ENCODE assay signal across 12 mouse cellular contexts in the genomic region with DNA sequence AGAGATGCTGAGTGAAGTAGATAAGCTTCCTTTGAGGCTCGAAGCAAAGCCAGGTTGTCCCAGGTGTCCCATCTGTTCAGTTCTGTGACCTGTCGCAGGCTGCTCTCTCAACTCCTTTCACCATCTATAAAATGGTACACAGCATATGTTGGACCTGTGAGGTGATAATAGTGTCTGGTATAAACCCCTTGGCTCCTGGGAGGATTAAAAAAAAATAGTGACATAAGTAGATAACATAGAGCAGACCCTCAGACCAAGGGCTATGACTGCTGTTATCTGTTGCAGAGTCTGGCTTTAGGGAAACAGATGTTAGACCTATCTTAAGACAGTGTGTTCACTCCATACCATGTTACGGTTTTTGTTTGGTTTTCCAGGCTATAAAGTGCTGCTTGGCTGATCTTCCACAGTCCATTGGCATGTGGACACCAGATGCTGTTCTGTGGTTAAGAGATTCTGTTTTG. TPM values are rescaled to one million over a fixed set of nuclear protein-coding genes. Genes with fewer than 3 reads are reported as not detected.
DNase-seq lines count a peak whose midpoint lies in the region; ATAC-seq lines count a peak whose summit lies in the region.
"Had no signal": no experiment of that assay in that cellular context is flagged by ENCODE, and none has a peak within 500 bp of the region (broad histone marks: within the 10 kb centered on the region; RNA-seq: fewer than 3 reads in every experiment).

No protein-coding gene starts in this region.

- DNase-seq in cerebellum, adult 11-12 months = peak; percentile 50
- DNase-seq in cerebellum, postnatal 10 days = no peak
- DNase-seq in heart, postnatal 36 days = no peak
- peak; percentile 45 to 46 for DNase-seq in cerebellum, postnatal 25 days
- DNase-seq: kidney, adult 9 months; thymus, adult 2 months had no signal

- H3K27ac ChIP-seq in heart, embryonic 16.5 days (ENCODE audit: low read length) = no peak overlapping the region
- H3K27ac ChIP-seq in liver, embryonic 15.5 days (replicated peaks) = no peak overlapping the region
- no peak overlapping the region for H3K27ac ChIP-seq in midbrain, embryonic 15.5 days
- H3K27ac ChIP-seq in intestine, embryonic 15.5 days = no peak overlapping the region
- H3K27ac ChIP-seq: forebrain, embryonic 10.5 days; hindbrain, embryonic 14.5 days had no signal

- H3K4me3 ChIP-seq in heart, embryonic 16.5 days (ENCODE audit: low read length) = no peak overlapping the region
- no peak overlapping the region for H3K4me3 ChIP-seq in liver, embryonic 15.5 days (replicated peaks)
- H3K4me3 ChIP-seq in midbrain, embryonic 15.5 days = no peak overlapping the region
- H3K4me3 ChIP-seq in intestine, embryonic 15.5 days (replicated peaks) = no peak overlapping the region
- H3K4me3 ChIP-seq: forebrain, embryonic 10.5 days had no signal

- H3K4me1 ChIP-seq in heart, embryonic 16.5 days (ENCODE audit: control insufficient read depth, insufficient read depth, low read length) = no peaks in the 10 kb centered on the region
- H3K4me1 ChIP-seq in liver, embryonic 15.5 days (replicated peaks) = peaks cover 13% of the 10 kb centered on the region
- no peaks in the 10 kb centered on the region for H3K4me1 ChIP-seq in midbrain, embryonic 15.5 days
- H3K4me1 ChIP-seq in intestine, embryonic 15.5 days (replicated peaks) = no peaks in the 10 kb centered on the region

- intact Hi-C loops in heart, postnatal 36 days (cut with DNase I) = loop anchor here (1.0 kb wide), 1 partner anchor 86 kb away; no protein-coding TSS in a partner anchor

- H3K36me3 ChIP-seq in heart, embryonic 16.5 days (ENCODE audit: control insufficient read depth, insufficient read depth) = 0 out of 2 replicates have a peak, but pooled peaks cover 2% of the 10 kb centered on the region
- H3K36me3 ChIP-seq in liver, embryonic 15.5 days (replicated peaks) = no peaks in the 10 kb centered on the region; the same call in 1 of the 2 replicates
- 0 out of 2 replicates have a peak, but pooled peaks cover 7% of the 10 kb centered on the region for H3K36me3 ChIP-seq in midbrain, embryonic 15.5 days (replicated peaks)
- H3K36me3 ChIP-seq in intestine, embryonic 15.5 days = no peaks in the 10 kb centered on the region
- H3K36me3 ChIP-seq: forebrain, embryonic 10.5 days had no signal

- H3K9ac ChIP-seq in heart, embryonic 16.5 days (ENCODE audit: low read length) = no peak overlapping the region
- H3K9ac ChIP-seq in liver, embryonic 15.5 days = no peak overlapping the region
- H3K9ac ChIP-seq in midbrain, embryonic 15.5 days = no peak overlapping the region
- H3K9ac ChIP-seq in intestine, embryonic 15.5 days = no peak overlapping the region
- H3K9ac ChIP-seq: hindbrain, embryonic 14.5 days had no signal

- H3K4me2 ChIP-seq in heart, embryonic 16.5 days (ENCODE audit: low read depth, low read length) = no peak overlapping the region
- 0 out of 2 replicates have a peak overlapping the region, but pooled peaks have one; percentile 12 for H3K4me2 ChIP-seq in liver, embryonic 15.5 days
- H3K4me2 ChIP-seq in midbrain, embryonic 15.5 days = no peak overlapping the region
- H3K4me2 ChIP-seq in intestine, embryonic 15.5 days (replicated peaks) = no peak overlapping the region
- H3K4me2 ChIP-seq: hindbrain, embryonic 14.5 days had no signal

- 38% methylated on average over 3 of the region's 3 CpGs for WGBS in heart, embryonic 16.5 days
- 15% methylated on average over 3 of the region's 3 CpGs for WGBS in liver, embryonic 15.5 days (ENCODE audit: insufficient replicate concordance)
- WGBS in midbrain, embryonic 15.5 days = 85% methylated on average over 3 of the region's 3 CpGs
- 40% methylated on average over 3 of the region's 3 CpGs for WGBS in intestine, embryonic 15.5 days

- no peaks in the 10 kb centered on the region for H3K27me3 ChIP-seq in heart, embryonic 16.5 days (ENCODE audit: control insufficient read depth, insufficient read depth, low read length)
- no peaks in the 10 kb centered on the region for H3K27me3 ChIP-seq in liver, embryonic 15.5 days
- no peaks in the 10 kb centered on the region for H3K27me3 ChIP-seq in midbrain, embryonic 15.5 days (replicated peaks)
- no peaks in the 10 kb centered on the region for H3K27me3 ChIP-seq in intestine, embryonic 15.5 days (replicated peaks)

- peak; percentile 32; the same call in 1 of the 2 replicates for ATAC-seq in heart, embryonic 16.5 days (replicated peaks; ENCODE audit: extremely low read depth, insufficient read depth, low FRiP score)
- peak; percentile 87 for ATAC-seq in liver, embryonic 15.5 days (ENCODE audit: insufficient read depth)
- ATAC-seq in midbrain, embryonic 15.5 days (replicated peaks) = no peak
- ATAC-seq in intestine, embryonic 15.5 days = no peak

- H3K9me3 ChIP-seq in heart, embryonic 16.5 days (replicated peaks; ENCODE audit: control insufficient read depth, low read length) = no peaks in the 10 kb centered on the region
- H3K9me3 ChIP-seq in liver, embryonic 15.5 days (replicated peaks) = no peaks in the 10 kb centered on the region
- no peaks in the 10 kb centered on the region for H3K9me3 ChIP-seq in midbrain, embryonic 15.5 days
- H3K9me3 ChIP-seq in intestine, embryonic 15.5 days = no peaks in the 10 kb centered on the region
- H3K9me3 ChIP-seq: forebrain, embryonic 10.5 days had no signal

RNA-seq across cellular contexts. Expression of gene Tmod1, which starts 15.7 kb away (rescaled TPM):
- polyA plus RNA-seq in heart, embryonic 16.5 days (2015; fragmentation: Nextera tagmentation; extraction: Ambion mirVana) = 202 and 217 TPM in 2 replicates
- 100 to 1,000 TPM; 272 to 278 TPM for total RNA-seq in heart, postnatal 36 days (2021)
- 48.5 and 49.7 TPM in 2 replicates for polyA plus RNA-seq in liver, embryonic 15.5 days (2015; fragmentation: Nextera tagmentation; extraction: Ambion mirVana)
- 0.65 and 0.83 TPM in 2 replicates for polyA plus RNA-seq in midbrain, embryonic 15.5 days (2015; fragmentation: Nextera tagmentation; extraction: Ambion mirVana)
- 3.2 and 3.3 TPM in 2 replicates for polyA plus RNA-seq in intestine, embryonic 15.5 days (2015; fragmentation: Nextera tagmentation; extraction: Ambion mirVana)

RNA-seq across cellular contexts. Expression of gene Tdrd7, which starts 57.9 kb away (rescaled TPM):
- polyA plus RNA-seq in heart, embryonic 16.5 days (2015; fragmentation: Nextera tagmentation; extraction: Ambion mirVana) = 17.7 and 18.5 TPM in 2 replicates
- total RNA-seq in heart, postnatal 36 days (2021) = 10 to 100 TPM; 11.4 to 12.7 TPM
- 10.0 and 10.6 TPM in 2 replicates for polyA plus RNA-seq in liver, embryonic 15.5 days (2015; fragmentation: Nextera tagmentation; extraction: Ambion mirVana)
- polyA plus RNA-seq in midbrain, embryonic 15.5 days (2015; fragmentation: Nextera tagmentation; extraction: Ambion mirVana) = 24.4 and 24.5 TPM in 2 replicates
- 27.1 and 29.0 TPM in 2 replicates for polyA plus RNA-seq in intestine, embryonic 15.5 days (2015; fragmentation: Nextera tagmentation; extraction: Ambion mirVana)

Comparison
In these comparisons a context has a peak if more than half of its experiments do, and no peak if none do; other contexts are left out.
1. DNase-seq: peak in cerebellum, adult 11-12 months (single experiment) and cerebellum, postnatal 25 days (2 of 2); none in cerebellum, postnatal 10 days (0 of 2) and heart, postnatal 36 days (0 of 2).
2. ATAC-seq: peak in heart, embryonic 16.5 days (single experiment) and liver, embryonic 15.5 days (single experiment); none in midbrain, embryonic 15.5 days (single experiment) and intestine, embryonic 15.5 days (single experiment).
3. RNA of gene Tmod1, which starts 15.7 kb away (polyA plus RNA-seq): 202 to 217 TPM in heart, embryonic 16.5 days and 48.5 to 49.7 TPM in liver, embryonic 15.5 days; 3.2 to 3.3 TPM in intestine, embryonic 15.5 days and 0.65 to 0.83 TPM in midbrain, embryonic 15.5 days; every median in the first group is over 10 times any median in the second.